Mouse (Mus musculus) intestine, postnatal 0 days (tissue): Measurements from ENCODE around the gene Cd3d. TPM values are rescaled to one million over a fixed set of nuclear protein-coding genes. Genes with fewer than 3 reads are reported as not detected.

ENCODE experiments used
- ATAC-seq: fragments of 200-750 bp; cut with Nextera tagmentation; 2 replicates; pipeline ENCODE4 v1.8.0; 2017; ENCODE audit warnings: mild to moderate bottlenecking, moderate TSS enrichment, moderate library complexity
- H3K27ac ChIP-seq: fragments of 300-500 bp; sonication (generic); 2 replicates; pipeline ENCODE4 v1.5.1; 2014; ENCODE audit warnings: mild to moderate bottlenecking, low read depth, low read length, moderate library complexity
- H3K27me3 ChIP-seq: fragments of 300-500 bp; sonication (generic); replicated peaks from 2 replicates; pipeline ENCODE4 v1.6.1; 2014; ENCODE audit warnings: low read length, mixed read lengths; ENCODE audit not compliant: control insufficient read depth, insufficient read depth
- H3K36me3 ChIP-seq: fragments of 300-500 bp; sonication (generic); 2 replicates; pipeline ENCODE4 v1.6.1; 2014; ENCODE audit warnings: mild to moderate bottlenecking, moderate library complexity; ENCODE audit not compliant: control insufficient read depth, insufficient read depth
- H3K4me1 ChIP-seq: fragments of 300-500 bp; sonication (generic); replicated peaks from 2 replicates; pipeline ENCODE4 v1.6.1; 2014; ENCODE audit warnings: antibody characterized with exemption, low read length, mixed read lengths; ENCODE audit not compliant: control insufficient read depth, insufficient read depth
- H3K4me2 ChIP-seq: fragments of 300-500 bp; sonication (generic); replicated peaks from 2 replicates; pipeline ENCODE4 v1.6.1; 2014; ENCODE audit warnings: low read depth, mild to moderate bottlenecking, moderate library complexity
- H3K4me3 ChIP-seq: fragments of 300-500 bp; sonication (generic); 2 replicates; pipeline ENCODE4 v1.5.1; 2014; ENCODE audit warnings: low read depth, low read length
- H3K9ac ChIP-seq: fragments of 300-500 bp; sonication (generic); 2 replicates; pipeline ENCODE4 v1.6.1; 2014; ENCODE audit warnings: mild to moderate bottlenecking, low read depth, low read length
- H3K9me3 ChIP-seq: fragments of 300-500 bp; sonication (generic); 2 replicates; pipeline ENCODE4 v1.6.1; 2016; ENCODE audit warnings: mixed run types; ENCODE audit not compliant: control insufficient read depth
- CTCF ChIP-seq: sonication (generic); IDR thresholded peaks from 2 replicates; pipeline ENCODE4 v1.5.1; 2016; ENCODE audit warnings: low read depth, mild to moderate bottlenecking, control low read depth, antibody characterized with exemption, moderate library complexity
- WGBS: fragments of 180-500 bp; shearing (Covaris S2); extraction: QIAGEN DNeasy Blood & Tissue Kit; methylation state at CpG from one replicate; pipeline ENCODE4 v1.1.7; 2014; 5-methylcytosine and 5-hydroxymethylcytosine counted together
- polyA plus RNA-seq: library from polyadenylated mRNA; unstranded; fragments of >200 nt; fragmentation: Nextera tagmentation; extraction: Ambion mirVana; gene quantifications from 2 replicates; pipeline ENCODE4 v1.2.1, GENCODE M21; 2015

The Cd3d gene
- polyA plus RNA-seq, 1 experiment from 2014 or later, result 0.51 TPM

DNA sequence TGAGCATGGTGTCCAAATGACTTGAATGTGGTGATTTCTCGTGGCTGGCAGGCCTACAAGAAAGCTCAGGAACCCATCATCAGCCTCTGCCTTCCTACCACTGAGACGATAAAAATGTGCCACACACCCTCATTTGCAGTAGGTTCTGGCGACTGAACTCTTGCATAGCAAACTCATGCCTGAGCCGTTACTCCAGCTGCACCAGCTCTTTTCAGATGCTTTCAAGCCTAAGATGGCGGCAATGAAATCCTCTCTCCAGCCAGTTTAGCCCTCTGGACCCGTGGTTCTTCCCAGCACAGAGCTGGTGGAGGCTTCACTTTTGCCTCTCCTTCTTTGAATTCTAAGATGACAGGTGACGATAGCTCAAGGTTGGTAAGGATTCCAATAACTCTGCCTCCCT, 1.8 kb upstream of the Cd3d start:
- no peak for ATAC-seq
- TF ChIP-seq CTCF, result no peak
- Histone ChIP-seq H3K36me3 (no peaks in the 10 kb centered on the region), H3K9ac (no peak overlapping the region), H3K27ac (no peak overlapping the region), H3K4me2 (no peak overlapping the region), H3K27me3 (0 out of 2 replicates have a peak, but pooled peaks cover 2% of the 10 kb centered on the region), H3K9me3 (no peaks in the 10 kb centered on the region), H3K4me1 (no peaks in the 10 kb centered on the region), H3K4me3 (no peak overlapping the region)
- WGBS, result 76% methylated on average over 7 of the region's 7 CpGs

DNA sequence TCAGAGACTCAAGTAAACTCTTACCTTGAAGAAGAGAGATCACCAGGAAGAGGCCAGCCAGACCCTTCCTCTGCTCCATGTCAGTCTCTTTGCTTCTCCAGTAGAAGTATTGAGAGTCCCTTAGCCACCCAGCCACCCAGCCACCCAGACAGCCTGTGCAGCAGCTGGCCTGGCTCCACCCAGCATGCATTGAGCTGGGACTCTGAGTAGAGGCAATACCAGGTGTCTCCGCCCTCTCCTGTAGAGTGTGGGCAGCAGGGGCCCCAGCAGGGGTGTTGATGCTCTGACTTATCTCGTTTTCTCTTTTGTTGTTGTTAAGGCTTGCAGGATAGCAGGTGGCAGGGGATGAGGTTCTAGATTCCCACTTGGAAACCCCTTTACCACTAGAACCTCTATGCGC, 1.3 kb upstream of the Cd3d start, which contains the start of gene Cd3g:
Gene Cd3g, minus strand, starts transcription at position 190 of the 400 bp plus-strand sequence.
- no peak within 1 kb of the TSS for H3K4me2 ChIP-seq
- ATAC-seq, result no peak
- no peak within 1 kb of the TSS for H3K27ac ChIP-seq
- no peaks in the 10 kb centered on the region for H3K4me1 ChIP-seq
- H3K27me3 ChIP-seq, result peaks cover 2% of the 10 kb centered on the region; the same call in 1 of the 2 replicates
- no peaks in the 10 kb centered on the region for H3K9me3 ChIP-seq
- WGBS, result 45% methylated on average over 3 of the region's 3 CpGs
- TF ChIP-seq CTCF, result no peak
- H3K9ac ChIP-seq, result no peak within 1 kb of the TSS
- no peaks in the 10 kb centered on the region for H3K36me3 ChIP-seq
- no peak within 1 kb of the TSS for H3K4me3 ChIP-seq

GRCm38 (mm10) chr9:44981104-44981503, 482 bp upstream of the Cd3d start:
- TF ChIP-seq CTCF, result no peak
- Histone ChIP-seq H3K4me1 (no peaks in the 10 kb centered on the region), H3K27me3 (peaks cover 1% of the 10 kb centered on the region; the same call in 1 of the 2 replicates), H3K4me3 (no peak overlapping the region), H3K4me2 (no peak overlapping the region), H3K9me3 (no peaks in the 10 kb centered on the region), H3K27ac (no peak overlapping the region), H3K9ac (no peak overlapping the region), H3K36me3 (no peaks in the 10 kb centered on the region)
- no peak for ATAC-seq
- 80% methylated on average over 2 of the region's 2 CpGs for WGBS

- TF ChIP-seq CTCF, result no peak
- no peak for ATAC-seq
- no peak overlapping the region for H3K27ac ChIP-seq
- H3K36me3 ChIP-seq, result no peaks in the 10 kb centered on the region
- no peak overlapping the region for H3K9ac ChIP-seq
- no peak overlapping the region for H3K4me2 ChIP-seq
- 84% methylated on average over 8 of the region's 8 CpGs for WGBS
- H3K4me3 ChIP-seq, result no peak overlapping the region
- H3K9me3 ChIP-seq, result no peaks in the 10 kb centered on the region
- H3K27me3 ChIP-seq, result no peaks in the 10 kb centered on the region; the same call in 1 of the 2 replicates
- H3K4me1 ChIP-seq, result no peaks in the 10 kb centered on the region
These were observed 495 bp downstream of the Cd3d start for GRCm38 (mm10) chr9:44982081-44982480.

GRCm38 (mm10) chr9:44982531-44982930, 945 bp downstream of the Cd3d start:
- Histone ChIP-seq H3K4me3 (no peak overlapping the region), H3K9ac (no peak overlapping the region), H3K27me3 (no peaks in the 10 kb centered on the region; the same call in 1 of the 2 replicates), H3K36me3 (no peaks in the 10 kb centered on the region), H3K9me3 (no peaks in the 10 kb centered on the region), H3K4me1 (no peaks in the 10 kb centered on the region), H3K27ac (no peak overlapping the region), H3K4me2 (no peak overlapping the region)
- ATAC-seq, result no peak
- 73% methylated on average over 3 of the region's 3 CpGs for WGBS
- TF ChIP-seq CTCF, result no peak

DNA sequence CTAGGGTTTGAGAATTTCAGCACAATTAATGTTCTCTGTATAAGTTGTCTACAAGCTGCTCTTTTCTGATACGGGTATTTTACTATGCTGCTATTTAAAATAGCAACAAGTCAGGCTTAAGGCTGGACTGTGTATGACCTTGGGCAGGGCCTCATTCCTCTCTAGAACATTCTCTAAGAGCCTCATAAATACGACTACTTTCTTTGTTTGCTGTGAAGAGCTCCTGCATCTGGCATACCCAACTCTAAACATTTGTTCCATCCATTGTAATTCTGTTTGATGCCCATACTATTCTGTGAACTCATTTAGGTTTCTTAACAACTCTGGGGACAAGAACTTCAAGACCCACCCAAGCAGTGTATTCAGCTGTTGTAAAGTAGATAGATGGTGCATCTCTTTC, 1.4 kb downstream of the Cd3d start:
- Histone ChIP-seq H3K4me2 (no peak overlapping the region), H3K9ac (no peak overlapping the region), H3K27me3 (no peaks in the 10 kb centered on the region; the same call in 1 of the 2 replicates), H3K27ac (no peak overlapping the region), H3K9me3 (no peaks in the 10 kb centered on the region), H3K4me1 (no peaks in the 10 kb centered on the region), H3K36me3 (no peaks in the 10 kb centered on the region), H3K4me3 (no peak overlapping the region)
- no peak for TF ChIP-seq CTCF
- no peak for ATAC-seq
- WGBS, result 57% methylated on average over 2 of the region's 2 CpGs

DNA sequence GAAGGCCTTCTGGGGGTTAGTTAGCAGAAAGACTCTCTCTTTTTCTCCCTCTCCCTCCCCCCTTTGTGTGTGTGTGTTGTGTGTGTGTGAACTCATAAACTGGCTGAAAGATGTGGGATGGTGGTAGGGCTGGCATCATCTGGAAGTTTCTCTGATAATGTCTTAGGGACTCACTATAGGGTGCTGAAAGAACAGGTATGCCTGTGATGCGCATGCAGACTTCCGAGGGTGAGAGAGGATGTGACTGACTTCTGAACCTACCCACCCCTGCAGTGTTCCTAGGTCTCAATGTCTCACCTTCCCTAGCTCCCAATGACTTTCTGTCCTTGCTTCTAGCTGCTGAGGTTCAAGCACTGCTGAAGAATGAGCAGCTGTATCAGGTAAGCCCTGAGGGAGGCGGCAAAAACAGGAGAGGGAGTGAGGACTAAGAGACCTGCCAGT, 4.2 kb downstream of the Cd3d start:
- H3K4me3 ChIP-seq, result no peak overlapping the region

More for the DNA sequence above, 4.2 kb downstream of the Cd3d start:
- no peak for ATAC-seq
- no peak for TF ChIP-seq CTCF
- H3K27ac ChIP-seq, result no peak overlapping the region
- 69% methylated on average over 3 of the region's 3 CpGs for WGBS
- H3K27me3 ChIP-seq, result no peaks in the 10 kb centered on the region; the same call in 1 of the 2 replicates
- no peak overlapping the region for H3K4me2 ChIP-seq
- no peak overlapping the region for H3K9ac ChIP-seq
- H3K4me1 ChIP-seq, result no peaks in the 10 kb centered on the region
- no peaks in the 10 kb centered on the region for H3K36me3 ChIP-seq
- no peaks in the 10 kb centered on the region for H3K9me3 ChIP-seq
